21 mouse cellular contexts compared by ENCODE assay signal in genomic region chr19:15481605-15482004, GRCm38 (mm10).
DNase-seq lines count a peak whose midpoint lies in the region; ATAC-seq and TF ChIP-seq lines count a peak whose summit lies in the region.
"Had no signal": no experiment of that assay in that cellular context is flagged by ENCODE, and none has a peak within 500 bp of the region (broad histone marks: within the 10 kb centered on the region; RNA-seq: fewer than 3 reads in every experiment).

No protein-coding gene starts in this region.

- no peak overlapping the region for H3K4me2 ChIP-seq in forebrain, embryonic 13.5 days
- H3K4me2 ChIP-seq in lung, embryonic 14.5 days, result no peak overlapping the region
- H3K4me2 ChIP-seq in kidney, embryonic 16.5 days (replicated peaks; ENCODE audit: low read depth, low read length), result no peak overlapping the region
- H3K4me2 ChIP-seq: embryonic facial prominence, embryonic 15.5 days; heart, embryonic 11.5 days; limb, embryonic 12.5 days; liver, embryonic 12.5 days; midbrain, embryonic 11.5 days had no signal

- no peaks in the 10 kb centered on the region for H3K9me3 ChIP-seq in forebrain, embryonic 13.5 days (replicated peaks)
- no peaks in the 10 kb centered on the region for H3K9me3 ChIP-seq in forebrain, embryonic 10.5 days
- no peaks in the 10 kb centered on the region for H3K9me3 ChIP-seq in lung, embryonic 14.5 days (ENCODE audit: low read depth, low read length)
- H3K9me3 ChIP-seq in kidney, embryonic 16.5 days (ENCODE audit: low read length), result no peaks in the 10 kb centered on the region
- H3K9me3 ChIP-seq: embryonic facial prominence, embryonic 15.5 days; limb, embryonic 12.5 days; liver, embryonic 12.5 days had no signal

- no peak overlapping the region for H3K4me3 ChIP-seq in forebrain, embryonic 13.5 days
- no peak overlapping the region for H3K4me3 ChIP-seq in forebrain, embryonic 10.5 days
- no peak overlapping the region for H3K4me3 ChIP-seq in lung, embryonic 14.5 days (ENCODE audit: low read depth, low read length)
- H3K4me3 ChIP-seq in kidney, embryonic 16.5 days (ENCODE audit: low read length), result no peak overlapping the region
- H3K4me3 ChIP-seq: embryonic facial prominence, embryonic 15.5 days; gastrocnemius, adult 2 months; limb, embryonic 12.5 days; liver, embryonic 12.5 days had no signal

- WGBS in forebrain, embryonic 13.5 days, result 13% methylated on average over 8 of the region's 8 CpGs
- 53% methylated on average over 8 of the region's 8 CpGs for WGBS in forebrain, embryonic 10.5 days
- 45% methylated on average over 8 of the region's 8 CpGs for WGBS in lung, embryonic 14.5 days
- 37% methylated on average over 8 of the region's 8 CpGs for WGBS in kidney, embryonic 16.5 days

- no peak for TF ChIP-seq CTCF in lung, embryonic 14.5 days (IDR thresholded peaks at IDR 0.05; ENCODE audit: low read depth)

- no peak overlapping the region for H3K27ac ChIP-seq in forebrain, embryonic 13.5 days
- H3K27ac ChIP-seq in forebrain, embryonic 10.5 days, result no peak overlapping the region
- H3K27ac ChIP-seq in lung, embryonic 14.5 days (ENCODE audit: low read depth), result no peak overlapping the region
- H3K27ac ChIP-seq in kidney, embryonic 16.5 days (ENCODE audit: low read length), result no peak overlapping the region
- H3K27ac ChIP-seq: embryonic facial prominence, embryonic 15.5 days; gastrocnemius, adult 2 months; limb, embryonic 12.5 days; liver, embryonic 12.5 days had no signal

- no peaks in the 10 kb centered on the region for H3K36me3 ChIP-seq in forebrain, embryonic 13.5 days (ENCODE audit: poor library complexity, severe bottlenecking)
- H3K36me3 ChIP-seq in forebrain, embryonic 10.5 days (replicated peaks), result no peaks in the 10 kb centered on the region
- no peaks in the 10 kb centered on the region for H3K36me3 ChIP-seq in lung, embryonic 14.5 days (ENCODE audit: insufficient read depth)
- no peaks in the 10 kb centered on the region for H3K36me3 ChIP-seq in kidney, embryonic 16.5 days (ENCODE audit: insufficient read depth, low read length)
- H3K36me3 ChIP-seq: embryonic facial prominence, embryonic 15.5 days; limb, embryonic 12.5 days; liver, embryonic 12.5 days had no signal

- DNase-seq in forebrain, embryonic 10.5 days (ENCODE audit: extremely low spot score, low spot score), result no peak
- peak; percentile 40 for DNase-seq in lung, embryonic 14.5 days
- no peak for DNase-seq in lung, adult 18-20 months
- DNase-seq in right cerebral cortex, postnatal 4 days, result peak; percentile 16
- DNase-seq in right cerebral cortex, adult 2 months (ENCODE audit: low spot score in 2 of 2), result no peak
- DNase-seq: adrenal gland, postnatal 10 days; cerebellum, postnatal 10 days; gastrocnemius, adult 2 months; heart, postnatal 10 days; kidney, adult 18-20 months; kidney, postnatal 10 days; thymus, postnatal 25 days had no signal

- ATAC-seq in forebrain, embryonic 13.5 days, result peak; percentile 57
- ATAC-seq in lung, embryonic 14.5 days (ENCODE audit: insufficient read depth), result no peak
- no peak for ATAC-seq in kidney, embryonic 16.5 days (ENCODE audit: low FRiP score, low TSS enrichment)
- ATAC-seq: CD4-positive, CD25-positive, alpha-beta regulatory T cell, adult 4 months; liver, embryonic 12.5 days; Patski had no signal

- 0 out of 2 replicates have a peak, but pooled peaks cover 4% of the 10 kb centered on the region for H3K4me1 ChIP-seq in forebrain, embryonic 13.5 days
- H3K4me1 ChIP-seq in forebrain, embryonic 10.5 days, result 0 out of 2 replicates have a peak, but pooled peaks cover 3% of the 10 kb centered on the region
- H3K4me1 ChIP-seq in lung, embryonic 14.5 days (ENCODE audit: insufficient read depth), result no peaks in the 10 kb centered on the region
- no peaks in the 10 kb centered on the region for H3K4me1 ChIP-seq in kidney, embryonic 16.5 days (ENCODE audit: insufficient read depth, low read length)
- H3K4me1 ChIP-seq: embryonic facial prominence, embryonic 15.5 days; limb, embryonic 12.5 days; liver, embryonic 12.5 days had no signal

- H3K27me3 ChIP-seq in forebrain, embryonic 13.5 days, result peaks cover 7% of the 10 kb centered on the region; the same call in 1 of the 2 replicates
- H3K27me3 ChIP-seq in forebrain, embryonic 10.5 days (ENCODE audit: poor library complexity, severe bottlenecking), result no peaks in the 10 kb centered on the region
- no peaks in the 10 kb centered on the region for H3K27me3 ChIP-seq in lung, embryonic 14.5 days (ENCODE audit: insufficient read depth, low read length)
- H3K27me3 ChIP-seq in kidney, embryonic 16.5 days (ENCODE audit: insufficient read depth, low read length), result no peaks in the 10 kb centered on the region
- H3K27me3 ChIP-seq: embryonic facial prominence, embryonic 15.5 days; limb, embryonic 12.5 days; liver, embryonic 12.5 days had no signal

- H3K9ac ChIP-seq in forebrain, embryonic 13.5 days, result no peak overlapping the region
- no peak overlapping the region for H3K9ac ChIP-seq in lung, embryonic 14.5 days
- H3K9ac ChIP-seq in kidney, embryonic 16.5 days (replicated peaks; ENCODE audit: low read length), result no peak overlapping the region
- H3K9ac ChIP-seq: embryonic facial prominence, embryonic 15.5 days; limb, embryonic 12.5 days; liver, embryonic 12.5 days had no signal

Comparison
In these comparisons a context has a peak if more than half of its experiments do, and no peak if none do; other contexts are left out.
1. DNase-seq: peak in lung, embryonic 14.5 days (single experiment) and right cerebral cortex, postnatal 4 days (single experiment); none in forebrain, embryonic 10.5 days (single experiment), lung, adult 18-20 months (0 of 2) and right cerebral cortex, adult 2 months (0 of 2).